Mouse (Mus musculus): ENCODE measurements around the gene Col23a1.
A peak's percentile ranks its signal among the peaks of the same experiment; 100 is the strongest.

Gene Col23a1

DNA sequence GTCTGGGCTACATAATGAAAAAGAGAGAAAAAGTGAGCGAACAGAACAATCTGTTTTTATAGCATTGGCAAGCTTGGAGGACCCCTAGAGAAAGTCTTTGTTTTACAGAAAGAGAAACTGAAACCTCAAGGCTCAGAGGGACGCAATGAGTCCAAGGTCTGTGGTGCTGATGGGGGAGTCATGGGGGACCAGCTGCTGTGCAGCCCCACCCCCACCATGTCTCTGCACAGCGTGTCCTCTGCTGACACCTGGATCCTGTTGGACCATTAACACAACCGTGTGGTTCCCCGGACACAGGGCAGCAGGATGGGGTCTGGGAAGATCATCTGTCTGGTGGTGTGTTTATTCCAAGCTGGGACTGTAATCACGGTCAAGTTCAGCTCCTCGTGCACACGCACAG, 142.2 kb downstream of the Col23a1 start:
- no peak for DNase-seq (ENCODE audit: low spot score)

- no peak for DNase-seq (ENCODE audit: low spot score)
Measured at GRCm38 (mm10) chr11:51442006-51442405, 152.3 kb downstream of the Col23a1 start.

DNA sequence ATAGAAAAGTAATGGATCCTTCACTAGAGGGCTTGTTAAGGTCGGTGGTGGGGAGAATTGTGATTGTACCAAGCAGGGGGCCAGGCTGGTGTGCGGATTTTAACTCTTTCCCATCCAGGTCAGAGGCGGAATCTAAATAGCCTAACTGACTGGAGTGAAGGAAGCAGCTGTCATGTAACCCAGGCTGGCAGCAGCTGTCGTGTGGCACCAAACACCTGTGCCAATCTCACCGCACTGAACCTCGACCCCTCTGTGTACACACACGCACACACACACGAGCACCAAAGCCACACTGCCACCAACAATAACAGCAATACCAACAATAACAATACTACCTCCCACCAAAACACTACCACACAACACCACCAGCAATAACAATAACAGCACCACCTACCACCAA, 152.9 kb downstream of the Col23a1 start:
- no peak for DNase-seq (ENCODE audit: low spot score)

DNA sequence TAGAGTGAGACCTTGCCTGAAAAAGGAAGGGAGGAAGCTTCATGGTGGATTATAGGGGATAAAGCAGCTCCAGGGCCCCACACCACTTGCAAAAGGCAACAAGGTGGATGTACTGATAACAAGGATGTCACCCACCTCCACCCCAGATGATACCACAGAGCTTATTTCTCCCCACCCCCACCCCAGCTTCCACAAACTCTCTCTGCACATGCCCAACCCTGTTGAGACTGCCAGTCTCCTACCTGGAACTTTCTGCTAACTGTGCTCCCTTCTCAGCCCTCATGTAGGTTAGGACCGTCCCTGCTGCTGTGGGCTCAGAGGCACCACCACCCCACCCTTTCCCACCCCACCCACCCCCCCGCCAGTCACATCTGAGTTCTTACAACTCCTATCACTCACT, 154.1 kb downstream of the Col23a1 start:
- DNase-seq (ENCODE audit: low spot score) = no peak

- no peak for DNase-seq (ENCODE audit: low spot score)
Measured at GRCm38 (mm10) chr11:51444649-51445048, 154.9 kb downstream of the Col23a1 start.

- DNase-seq (ENCODE audit: low spot score) = peak; percentile 57
Measured at GRCm38 (mm10) chr11:51446711-51447425, 157.1 kb downstream of the Col23a1 start.

DNA sequence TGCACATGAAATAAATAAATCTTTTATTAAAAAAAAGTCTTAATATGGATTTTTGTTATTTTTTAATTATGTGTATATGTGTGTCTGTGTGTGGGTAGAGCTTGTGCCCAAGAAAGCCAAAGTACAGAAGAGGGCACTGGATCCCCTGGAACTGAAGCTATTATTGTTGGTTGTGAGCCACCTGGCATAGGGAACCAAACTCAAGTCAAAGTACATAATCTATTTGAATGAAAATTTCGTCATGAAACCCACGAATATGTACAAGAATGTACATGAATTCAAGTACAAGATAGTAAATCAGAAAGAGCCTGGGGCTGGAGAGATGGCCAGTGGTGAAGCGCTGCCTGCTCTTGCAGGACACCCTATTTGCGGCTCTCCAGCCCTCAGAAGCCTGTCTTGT, 158.5 kb downstream of the Col23a1 start:
- no peak for DNase-seq (ENCODE audit: low spot score)

DNA sequence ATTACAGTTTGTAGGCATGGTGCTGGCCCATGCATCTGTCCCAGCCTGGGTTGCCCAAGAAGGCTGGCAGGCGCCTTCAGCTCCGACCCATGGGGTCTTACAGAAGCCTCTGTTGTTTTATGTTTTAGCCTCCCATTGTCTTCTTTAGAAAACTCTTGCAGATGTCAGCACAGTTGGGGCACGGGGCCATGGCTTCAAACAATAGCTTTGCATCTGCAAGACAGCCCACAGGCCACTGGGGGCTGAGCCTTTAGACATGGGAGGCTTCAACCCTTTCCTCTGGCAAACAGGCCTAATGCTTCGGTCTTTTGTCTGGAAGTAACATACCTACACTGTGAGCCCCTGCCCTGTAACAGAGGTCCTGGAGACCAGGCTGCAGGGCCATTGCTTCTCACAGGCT, 159.0 kb downstream of the Col23a1 start:
- no peak for DNase-seq (ENCODE audit: low spot score)

DNA sequence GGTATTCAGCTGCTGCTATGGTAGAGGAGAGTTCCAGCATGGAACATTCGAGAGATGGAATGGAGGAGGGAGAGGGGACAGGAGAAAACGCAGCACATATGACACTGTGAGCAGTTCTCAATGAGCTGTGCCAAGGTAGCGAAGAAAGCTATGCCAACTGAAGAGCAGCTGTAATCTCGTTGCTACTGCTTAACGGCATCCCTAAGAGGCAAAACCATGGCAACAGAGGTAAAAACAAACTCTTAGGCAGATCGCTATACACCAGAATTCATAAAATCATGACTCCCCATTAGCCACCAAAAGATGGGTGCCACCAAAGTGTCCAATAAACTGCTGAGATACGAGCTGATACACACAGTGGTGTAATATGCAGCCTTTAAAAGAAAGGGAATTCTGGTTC, 160.2 kb downstream of the Col23a1 start:
- peak; percentile 33 for DNase-seq (ENCODE audit: low spot score)

- no peak for DNase-seq (ENCODE audit: low spot score)
Measured at GRCm38 (mm10) chr11:51451281-51451680, 161.6 kb downstream of the Col23a1 start.

GRCm38 (mm10) chr11:51451925-51452324, 162.2 kb downstream of the Col23a1 start:
- no peak for DNase-seq (ENCODE audit: low spot score)

DNA sequence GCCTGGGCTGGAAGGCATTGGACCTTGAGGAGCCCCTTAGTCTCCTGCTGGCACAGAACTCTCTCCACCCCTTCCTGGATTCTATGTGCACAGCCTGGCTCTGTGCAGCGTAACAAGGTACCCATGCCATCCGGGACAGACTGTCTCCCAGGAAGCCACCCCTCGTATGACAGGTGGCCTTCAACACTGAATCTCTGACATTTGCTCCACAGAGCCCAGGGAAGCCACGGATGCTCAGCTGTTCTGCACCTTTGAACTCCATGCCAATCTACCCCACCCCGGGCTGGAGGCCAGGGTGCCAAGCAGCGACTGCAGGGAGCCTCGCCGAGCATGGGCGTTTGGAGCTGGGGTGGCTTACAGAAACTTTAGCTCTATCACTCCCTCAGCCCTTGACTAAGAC, 164.0 kb downstream of the Col23a1 start:
- no peak for DNase-seq (ENCODE audit: low spot score)

- no peak for DNase-seq (ENCODE audit: low spot score)
Measured at GRCm38 (mm10) chr11:51455501-51455900, 165.8 kb downstream of the Col23a1 start.

DNA sequence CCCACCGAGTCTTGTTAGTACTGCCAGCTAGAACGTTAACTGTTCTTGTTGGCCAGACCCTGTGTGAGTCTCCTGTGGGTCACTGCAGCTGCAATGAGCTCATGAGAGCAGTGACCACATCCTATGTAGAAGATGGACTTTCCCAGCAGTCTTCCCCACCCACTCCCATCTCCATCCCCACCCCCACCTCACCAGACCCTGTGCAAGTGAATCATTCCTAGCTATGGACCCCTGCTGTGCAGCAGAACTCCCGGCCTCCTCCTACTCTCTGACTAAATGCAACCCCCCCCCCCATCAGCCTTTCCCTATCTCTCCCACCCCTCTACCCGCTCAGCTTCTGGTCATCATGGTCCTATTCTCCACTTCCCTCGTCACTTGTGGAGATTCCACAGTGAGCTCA, 167.9 kb downstream of the Col23a1 start:
- no peak for DNase-seq (ENCODE audit: low spot score)

DNA sequence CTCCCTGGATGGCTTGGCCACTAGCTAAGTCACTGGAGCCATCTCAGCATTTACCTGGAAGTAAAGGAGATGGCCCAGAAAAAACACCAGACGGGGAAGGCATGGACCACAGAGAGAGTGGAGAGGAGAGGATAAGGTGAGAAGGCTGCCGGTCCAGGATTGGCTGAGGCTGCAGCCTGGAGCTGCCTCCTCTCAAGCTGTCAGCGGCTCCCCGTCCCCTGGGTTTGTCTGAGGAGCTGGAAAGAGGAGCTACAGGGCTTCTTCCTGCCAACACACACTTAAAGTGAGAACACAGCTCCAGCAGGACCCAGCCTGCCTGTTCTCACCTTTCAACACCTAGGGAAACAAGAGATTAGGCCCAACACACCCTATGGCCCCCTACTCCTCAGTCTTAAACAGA, 168.9 kb downstream of the Col23a1 start:
- DNase-seq (ENCODE audit: low spot score) = no peak

DNA sequence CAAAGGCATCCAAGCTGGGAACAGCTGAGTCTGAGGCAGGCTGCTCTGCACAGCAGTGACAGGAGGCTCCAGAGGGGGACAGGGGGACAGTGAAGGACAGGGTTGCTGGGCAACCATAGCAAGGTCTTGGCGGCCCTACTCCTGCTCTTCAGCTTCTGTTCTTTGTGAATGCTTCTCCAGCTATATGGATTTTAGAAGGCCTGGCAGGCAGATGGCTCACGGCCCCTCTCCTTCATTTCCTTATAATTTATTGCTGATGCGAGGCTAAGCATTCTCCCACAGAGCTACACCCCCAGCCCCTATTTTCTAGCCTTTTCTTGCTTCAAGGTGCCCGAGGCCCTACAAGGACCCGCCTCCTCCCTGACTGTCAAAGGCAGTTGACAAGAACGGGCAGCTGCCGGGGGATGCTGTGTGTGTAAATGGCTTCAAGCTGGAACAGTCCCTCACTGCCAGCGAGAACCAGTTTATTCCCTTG, 169.9 kb downstream of the Col23a1 start:
- DNase-seq (ENCODE audit: low spot score) = no peak

- no peak for DNase-seq (ENCODE audit: low spot score)
Measured at GRCm38 (mm10) chr11:51468737-51469136, 179.0 kb downstream of the Col23a1 start.

- DNase-seq (ENCODE audit: low spot score) = no peak
Measured at GRCm38 (mm10) chr11:51469341-51469831, 179.7 kb downstream of the Col23a1 start.

- no peak for DNase-seq (ENCODE audit: low spot score)
Measured at GRCm38 (mm10) chr11:51470383-51471144, 180.8 kb downstream of the Col23a1 start.

DNA sequence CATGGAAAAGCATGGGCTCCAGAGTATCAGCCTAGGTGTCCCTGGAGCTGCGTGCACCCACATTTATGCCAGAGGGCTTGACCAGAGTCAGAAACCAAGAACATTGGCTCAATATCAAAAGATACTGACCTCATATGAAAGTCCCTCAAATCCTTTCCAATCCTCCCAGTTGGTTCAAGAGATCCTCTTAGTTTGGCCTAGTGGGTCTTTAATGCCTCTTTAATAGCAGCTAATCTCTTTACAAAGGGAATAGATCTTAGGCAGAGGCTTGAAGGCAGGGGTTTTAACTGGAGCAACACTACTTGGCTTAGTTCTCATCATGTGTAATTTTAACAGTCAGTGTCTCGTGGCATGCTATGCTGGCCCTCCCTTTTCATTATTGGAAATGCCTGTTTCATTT, 184.0 kb downstream of the Col23a1 start:
- DNase-seq (ENCODE audit: low spot score) = no peak

- no peak for DNase-seq (ENCODE audit: low spot score)
Measured at GRCm38 (mm10) chr11:51476543-51476942, 186.8 kb downstream of the Col23a1 start.

GRCm38 (mm10) chr11:51477571-51477970, 187.9 kb downstream of the Col23a1 start:
- DNase-seq (ENCODE audit: low spot score) = no peak

DNA sequence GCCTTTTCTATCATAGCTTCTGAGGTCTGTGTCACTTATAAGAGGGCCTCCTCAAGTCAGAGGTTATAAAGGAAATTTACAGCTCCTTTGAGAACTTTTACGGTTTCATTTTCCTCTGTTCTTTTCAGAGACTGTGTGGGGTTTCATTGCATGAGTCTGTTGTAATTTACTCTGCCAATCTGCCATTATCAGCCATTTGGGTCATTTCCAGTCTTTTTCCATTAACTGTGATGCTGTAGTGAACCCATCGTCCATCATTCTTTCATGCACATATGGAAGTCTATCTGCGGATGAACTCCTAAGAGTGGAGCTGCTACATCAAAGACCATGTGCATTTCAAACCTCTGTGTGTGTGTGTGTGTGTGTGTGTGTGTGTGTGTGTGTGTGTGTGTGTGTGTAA, 192.5 kb downstream of the Col23a1 start:
- DNase-seq (ENCODE audit: low spot score) = no peak
